Mouse (Mus musculus) lung, adult 2 months (tissue): Measurements from ENCODE around the gene Nfya.

ENCODE experiments used
- CTCF ChIP-seq: fragments of 200-500 bp; IDR thresholded peaks from 2 replicates; pipeline ENCODE4 v1.5.1; 2011; ENCODE audit warnings: mild to moderate bottlenecking, low read length, control low read depth; ENCODE audit not compliant: insufficient read depth
- POLR2A ChIP-seq: fragments of 200-500 bp; IDR thresholded peaks from 2 replicates; pipeline ENCODE4 v1.6.1; 2011; ENCODE audit warnings: low read depth, mild to moderate bottlenecking, control low read depth, low read length, borderline replicate concordance; ENCODE audit errors: extremely low read depth

- TF ChIP-seq CTCF (no peak), POLR2A (0 out of 2 replicates have a peak, but pooled peaks have one; percentile 9)
Measured at GRCm38 (mm10) chr17:48430394-48430793, 20.7 kb upstream of the Nfya start.
